Mouse (Mus musculus): Measurements from ENCODE around the gene Sparc.
A peak's percentile ranks its signal among the peaks of the same experiment; 100 is the strongest.

Sparc gene

GRCm38 (mm10) chr11:55358094-55358783, 64.7 kb downstream of the Sparc start:
- DNase-seq, result peak; percentile 25

GRCm38 (mm10) chr11:55356846-55357245, 66.1 kb downstream of the Sparc start:
- DNase-seq, result no peak
